13 mouse cellular contexts compared by ENCODE assay signal in genomic region chr5:113989437-113990024, GRCm38 (mm10). TPM values are rescaled to one million over a fixed set of nuclear protein-coding genes. Genes with fewer than 3 reads are reported as not detected.
A peak's percentile ranks its signal among the peaks of the same experiment; 100 is the strongest.
DNase-seq lines count a peak whose midpoint lies in the region; ATAC-seq and TF ChIP-seq lines count a peak whose summit lies in the region.
"Had no signal": no experiment of that assay in that cellular context is flagged by ENCODE, and none has a peak within 500 bp of the region (broad histone marks: within the 10 kb centered on the region; RNA-seq: fewer than 3 reads in every experiment).

No protein-coding gene starts in this region.

- no peak for TF ChIP-seq POLR2A in thymus, adult 2 months (IDR thresholded peaks at IDR 0.05; ENCODE audit: control insufficient read depth, extremely low read depth, insufficient read depth, low read length, poor library complexity)

- peaks cover 36% of the 10 kb centered on the region for H3K4me1 ChIP-seq in embryonic facial prominence, embryonic 13.5 days
- peaks cover 63% of the 10 kb centered on the region for H3K4me1 ChIP-seq in embryonic facial prominence, embryonic 10.5 days
- H3K4me1 ChIP-seq in ES-E14 (ENCODE audit: control insufficient read depth in 2 of 2, insufficient read depth in 2 of 2, low read length in 2 of 2, poor library complexity in 1 of 2): peaks cover 5 to 23% of the 10 kb centered on the region in 2 experiments; a peak in 3 of 4 replicates
- H3K4me1 ChIP-seq in erythroblast, embryonic 14.5 days (ENCODE audit: control insufficient read depth): peaks cover 94% of the 10 kb centered on the region
- H3K4me1 ChIP-seq in thymus, adult 2 months (replicated peaks; ENCODE audit: control insufficient read depth, insufficient read depth, low read length): peaks cover 8% of the 10 kb centered on the region

- 0 out of 2 replicates have a peak overlapping the region, but pooled peaks have one; percentile 32 for H3K9ac ChIP-seq in embryonic facial prominence, embryonic 13.5 days
- no peak overlapping the region for H3K9ac ChIP-seq in ES-E14 (ENCODE audit: insufficient read depth, low read depth, low read length, poor library complexity, severe bottlenecking)
- H3K9ac ChIP-seq: limb, embryonic 15.5 days had no signal

- H3K4me3 ChIP-seq in embryonic facial prominence, embryonic 13.5 days: no peak overlapping the region
- no peak overlapping the region for H3K4me3 ChIP-seq in embryonic facial prominence, embryonic 10.5 days
- no peak overlapping the region for H3K4me3 ChIP-seq in ES-E14 (ENCODE audit: insufficient read depth in 1 of 2, low read depth in 1 of 2, low read length in 2 of 2, poor library complexity in 1 of 2, severe bottlenecking in 1 of 2)
- H3K4me3 ChIP-seq in erythroblast, embryonic 14.5 days (replicated peaks): peak overlapping the region; percentile 71
- H3K4me3 ChIP-seq in thymus, adult 2 months (ENCODE audit: control insufficient read depth, insufficient read depth, low read length): no peak overlapping the region
- H3K4me3 ChIP-seq: limb, embryonic 15.5 days had no signal

- peaks cover 26% of the 10 kb centered on the region for H3K36me3 ChIP-seq in embryonic facial prominence, embryonic 13.5 days
- peaks cover 39% of the 10 kb centered on the region for H3K36me3 ChIP-seq in embryonic facial prominence, embryonic 10.5 days (replicated peaks)
- peaks cover 2% of the 10 kb centered on the region; the same call in 1 of the 2 replicates for H3K36me3 ChIP-seq in ES-E14 (ENCODE audit: control insufficient read depth, insufficient read depth, low read length, poor library complexity, severe bottlenecking)
- H3K36me3 ChIP-seq in erythroblast, embryonic 14.5 days (ENCODE audit: control insufficient read depth): peaks cover 55% of the 10 kb centered on the region
- H3K36me3 ChIP-seq in thymus, adult 2 months (ENCODE audit: control insufficient read depth, insufficient read depth, low read length): no peaks in the 10 kb centered on the region

- no peak overlapping the region for H3K4me2 ChIP-seq in embryonic facial prominence, embryonic 13.5 days
- H3K4me2 ChIP-seq: limb, embryonic 15.5 days had no signal

- TF ChIP-seq CTCF in thymus, adult 2 months (IDR thresholded peaks at IDR 0.05; ENCODE audit: borderline replicate concordance, control insufficient read depth, extremely low read depth, insufficient read depth, low read length, poor library complexity): no peak

- no peak for ATAC-seq in embryonic facial prominence, embryonic 13.5 days (ENCODE audit: insufficient number of reproducible peaks, insufficient read depth, low FRiP score, low TSS enrichment, low read depth)
- peak; percentile 81 for ATAC-seq in megakaryocyte progenitor cell, adult 5-6 weeks (replicated peaks; ENCODE audit: poor library complexity)
- ATAC-seq: hindbrain, embryonic 16.5 days had no signal

- no peak overlapping the region for H3K27ac ChIP-seq in embryonic facial prominence, embryonic 13.5 days
- H3K27ac ChIP-seq in embryonic facial prominence, embryonic 10.5 days (replicated peaks): no peak overlapping the region
- 0 out of 2 replicates have a peak overlapping the region, but pooled peaks have one; percentile 20 for H3K27ac ChIP-seq in ES-E14 (ENCODE audit: insufficient read depth, low read depth, low read length, poor library complexity, severe bottlenecking)
- H3K27ac ChIP-seq in thymus, adult 2 months (ENCODE audit: control insufficient read depth, insufficient read depth, low read length): no peak overlapping the region
- H3K27ac ChIP-seq: limb, embryonic 15.5 days had no signal

- in situ Hi-C loops in ES-E14 (cut with MboI; ENCODE audit: low sequenced_read_pairs in 2 of 2, unreplicated experiment in 2 of 2): no loop called here

- H3K9me3 ChIP-seq in embryonic facial prominence, embryonic 13.5 days: no peaks in the 10 kb centered on the region
- no peaks in the 10 kb centered on the region for H3K9me3 ChIP-seq in embryonic facial prominence, embryonic 10.5 days
- H3K9me3 ChIP-seq in ES-E14 (ENCODE audit: control insufficient read depth, insufficient read depth, low read depth, low read length): no peaks in the 10 kb centered on the region
- no peaks in the 10 kb centered on the region for H3K9me3 ChIP-seq in erythroblast, embryonic 14.5 days (ENCODE audit: control insufficient read depth, low read length)
- H3K9me3 ChIP-seq: limb, embryonic 15.5 days had no signal

- DNase-seq in embryonic facial prominence, embryonic 10.5 days (ENCODE audit: low spot score): no peak
- DNase-seq in ES-E14 (ENCODE audit: low read depth, low spot score): no peak
- DNase-seq in thymus, adult 2 months: no peak
- DNase-seq in right cerebral cortex, postnatal 4 days: no peak
- DNase-seq in ovary, postnatal 36 days (ENCODE audit: low spot score): no peak
- DNase-seq: cerebellum, postnatal 36 days; kidney, postnatal 4 days had no signal

- WGBS in embryonic facial prominence, embryonic 13.5 days: 85% methylated on average over 20 of the region's 20 CpGs
- 87% methylated on average over 20 of the region's 20 CpGs for WGBS in embryonic facial prominence, embryonic 10.5 days
- WGBS in thymus, adult 2 months: 95% methylated on average over 20 of the region's 20 CpGs

- no peaks in the 10 kb centered on the region for H3K27me3 ChIP-seq in embryonic facial prominence, embryonic 13.5 days
- H3K27me3 ChIP-seq in embryonic facial prominence, embryonic 10.5 days (replicated peaks; ENCODE audit: low read depth, poor library complexity, severe bottlenecking): no peaks in the 10 kb centered on the region
- H3K27me3 ChIP-seq in erythroblast, embryonic 14.5 days (ENCODE audit: control insufficient read depth): peaks cover 5% of the 10 kb centered on the region
- no peaks in the 10 kb centered on the region; the same call in 1 of the 2 replicates for H3K27me3 ChIP-seq in thymus, adult 2 months (ENCODE audit: control insufficient read depth, insufficient read depth, low read length)
- H3K27me3 ChIP-seq: limb, embryonic 15.5 days had no signal

TF ChIP-seq in ES-E14, 5 proteins besides CTCF, POLR2A, EP300 and RAD21:
- no peak for TF ChIP-seq ZC3H11A (IDR thresholded peaks at IDR 0.05; ENCODE audit: borderline replicate concordance, low read depth, low read length)
- no peak for TF ChIP-seq HCFC1 (IDR thresholded peaks at IDR 0.05; ENCODE audit: borderline replicate concordance, insufficient read depth, low read length)
- TF ChIP-seq MAFK (IDR thresholded peaks at IDR 0.05; ENCODE audit: insufficient read depth, low read depth, low read length): no peak
- TF ChIP-seq CHD2 (IDR thresholded peaks at IDR 0.05; ENCODE audit: low read depth, low read length): no peak
- TF ChIP-seq ZNF384 (IDR thresholded peaks at IDR 0.05; ENCODE audit: low read depth, low read length): no peak

RNA-seq across cellular contexts. Expression of gene Ssh1, which starts 4.2 kb away (rescaled TPM):
- polyA plus RNA-seq in embryonic facial prominence, embryonic 13.5 days (2015; fragmentation: Nextera tagmentation; extraction: Ambion mirVana): 14.2 and 18.8 TPM in 2 replicates
- 15.6 and 17.9 TPM in 2 replicates for polyA plus RNA-seq in embryonic facial prominence, embryonic 10.5 days (2016; fragmentation: Nextera tagmentation; extraction: Ambion mirVana)
- total RNA-seq in ES-E14 (2012; rRNA removed): 11.8 and 13.4 TPM in 2 replicates
- 3.3 TPM in 2 replicates for polyA plus RNA-seq in erythroblast, embryonic 14.5 days (2012)
- total RNA-seq in megakaryocyte progenitor cell, adult 5-6 weeks (2015): 4.5 and 5.0 TPM in 2 replicates
- 3.3 and 4.2 TPM in 2 replicates for total RNA-seq in megakaryocyte progenitor cell, adult 5-6 weeks (2017)
- 10.7 and 11.6 TPM in 2 replicates for polyA plus RNA-seq in thymus, adult 2 months (2012; rRNA removed)

RNA-seq across cellular contexts. Expression of gene Dao, which starts 14.0 kb away (rescaled TPM):
- not detected in 2 replicates for polyA plus RNA-seq in embryonic facial prominence, embryonic 13.5 days (2015; fragmentation: Nextera tagmentation; extraction: Ambion mirVana)
- polyA plus RNA-seq in embryonic facial prominence, embryonic 10.5 days (2016; fragmentation: Nextera tagmentation; extraction: Ambion mirVana): not detected in 2 replicates
- total RNA-seq in ES-E14 (2012; rRNA removed): 0.16 and 0.18 TPM in 2 replicates
- polyA plus RNA-seq in erythroblast, embryonic 14.5 days (2012): not detected in 2 replicates
- not detected in 2 replicates for total RNA-seq in megakaryocyte progenitor cell, adult 5-6 weeks (2015)
- total RNA-seq in megakaryocyte progenitor cell, adult 5-6 weeks (2017): not detected in 2 replicates
- polyA plus RNA-seq in thymus, adult 2 months (2012; rRNA removed): 0.11 and 0.36 TPM in 2 replicates
- polyA plus RNA-seq: C2C12; hindbrain, embryonic 16.5 days; limb, embryonic 15.5 days had no signal
